Mouse (Mus musculus) layer of hippocampus, postnatal 14 days (tissue): Measurements from ENCODE around the gene Eno1. TPM values are rescaled to one million over a fixed set of nuclear protein-coding genes. Genes with fewer than 3 reads are reported as not detected.
A peak's percentile ranks its signal among the peaks of the same experiment; 100 is the strongest.
"Not testable (repeated sequence)": the region's sequence is repeated elsewhere in the genome, so short reads cannot be mapped to it uniquely, and the experiment has no call there.

Experiments
- DNase-seq, 2 experiments: peaks; one replicate each; pipeline ENCODE4 v3.0.0; 2021 to 2022; ENCODE audit warnings: low spot score in 2 of 2, mixed read lengths in 1 of 2
- total RNA-seq, 2 experiments: library from RNA; stranded (reverse); gene quantifications; 2 replicates each; pipeline ENCODE4 v1.2.3; 2021

The Eno1 gene
- total RNA-seq, 2 experiments from 2014 or later: 395 to 425 TPM

GRCm38 (mm10) chr4:150279336-150279735 lies 42.8 kb downstream of the Eno1 start:
- not testable (repeated sequence) for DNase-seq

GRCm38 (mm10) chr4:150280002-150280401 lies 43.5 kb downstream of the Eno1 start:
- DNase-seq: no peak

GRCm38 (mm10) chr4:150280459-150280858 lies 43.9 kb downstream of the Eno1 start:
- no peak for DNase-seq

- peak; percentile 99 to 100 for DNase-seq
Measured at GRCm38 (mm10) chr4:150281018-150281761, 44.7 kb downstream of the Eno1 start, which contains the start of gene Rere. Rere (plus strand) TSS chr4:150281646.

GRCm38 (mm10) chr4:150281891-150282630 lies 45.5 kb downstream of the Eno1 start:
- no peak for DNase-seq

GRCm38 (mm10) chr4:150282631-150283334 lies 46.3 kb downstream of the Eno1 start:
- DNase-seq: no peak

GRCm38 (mm10) chr4:150283335-150283638 lies 46.8 kb downstream of the Eno1 start:
- DNase-seq: no peak

- peak; percentile 41 to 57 for DNase-seq
Measured at GRCm38 (mm10) chr4:150283993-150284392, 47.5 kb downstream of the Eno1 start.

GRCm38 (mm10) chr4:150286980-150287379 lies 50.5 kb downstream of the Eno1 start:
- no peak for DNase-seq

- DNase-seq: not testable (repeated sequence)
Measured at GRCm38 (mm10) chr4:150287463-150287862, 50.9 kb downstream of the Eno1 start.

- DNase-seq: no peak
Measured at GRCm38 (mm10) chr4:150291900-150292299, 55.4 kb downstream of the Eno1 start.

GRCm38 (mm10) chr4:150294870-150295269 lies 58.3 kb downstream of the Eno1 start:
- no peak for DNase-seq

GRCm38 (mm10) chr4:150295966-150296365 lies 59.4 kb downstream of the Eno1 start:
- DNase-seq: no peak

Other genes starting within 250 kb of the Eno1 start
- gene H6pd, start 227.7 kb upstream of the Eno1 start, total RNA-seq: 10 to 100 TPM; 11.5 to 12.2 TPM
- 1 to 10 TPM; 1.1 to 1.4 TPM for gene Gpr157, start 149.4 kb upstream of the Eno1 start, total RNA-seq
- gene Slc2a5, start 117.4 kb upstream of the Eno1 start, total RNA-seq: 1 to 10 TPM; 4.2 to 5.3 TPM
- gene Slc2a7, start 87.7 kb upstream of the Eno1 start, total RNA-seq: not detected
- not detected for gene Car6, start 35.4 kb upstream of the Eno1 start, total RNA-seq
- 100 to 1,000 TPM; 118 to 127 TPM for gene Rere, start 44.9 kb downstream of the Eno1 start, total RNA-seq